Mouse (Mus musculus): ENCODE results near the gene Tent5a. TPM values are rescaled to one million over a fixed set of nuclear protein-coding genes. Genes with fewer than 3 reads are reported as not detected.

The Tent5a gene
- total RNA-seq, 2 experiments from 2014 or later: 11.5 to 16.8 TPM

- no peak for DNase-seq
Observed at GRCm38 (mm10) chr9:85316122-85316521, 11.0 kb downstream of the Tent5a start.

DNA sequence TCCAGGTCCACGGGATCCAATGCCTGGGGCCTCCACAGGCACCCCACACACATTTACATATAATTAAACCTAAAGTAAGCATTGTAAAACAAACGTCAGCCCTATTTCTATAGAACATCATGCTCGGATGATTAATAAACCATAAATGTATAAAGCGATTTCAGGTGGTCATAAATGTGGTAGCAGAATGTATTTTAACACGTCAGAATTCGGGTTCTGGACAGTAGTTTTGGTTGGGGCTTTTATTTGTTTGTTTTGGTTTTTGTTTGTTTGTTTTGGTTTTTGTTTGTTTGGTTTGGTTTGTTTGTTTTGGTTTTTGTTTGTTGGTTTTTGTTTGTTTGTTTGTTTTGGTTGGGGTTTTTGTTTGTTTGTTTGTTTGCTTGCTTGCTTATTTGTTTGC is 14.7 kb downstream of the Tent5a start, which contains the start of gene Gm11114:
Gm11114 (plus strand) TSS at position 301 of the 400 bp plus-strand sequence.
- no peak for DNase-seq

DNA sequence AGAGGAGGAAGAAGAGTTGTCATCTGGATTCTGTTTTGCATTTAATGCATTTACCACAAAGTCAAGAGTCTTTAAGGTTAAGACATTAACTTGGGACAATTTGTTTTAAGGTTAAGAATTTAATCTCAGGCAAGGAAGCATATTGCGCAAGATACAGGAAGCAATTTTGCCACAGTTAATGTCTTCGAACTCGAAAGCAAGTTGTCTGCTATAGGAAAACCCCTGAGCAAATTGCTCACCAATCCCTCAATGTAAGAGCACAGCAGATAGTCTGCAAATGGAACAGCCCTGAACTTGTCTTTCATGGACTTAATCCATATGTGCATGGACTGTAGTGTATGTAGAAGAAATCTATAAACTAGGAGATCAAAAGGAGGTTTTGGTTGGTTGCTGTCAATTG is 23.8 kb downstream of the Tent5a start:
- DNase-seq: no peak

- DNase-seq: no peak
Observed at GRCm38 (mm10) chr9:85302849-85303248, 24.3 kb downstream of the Tent5a start.

DNA sequence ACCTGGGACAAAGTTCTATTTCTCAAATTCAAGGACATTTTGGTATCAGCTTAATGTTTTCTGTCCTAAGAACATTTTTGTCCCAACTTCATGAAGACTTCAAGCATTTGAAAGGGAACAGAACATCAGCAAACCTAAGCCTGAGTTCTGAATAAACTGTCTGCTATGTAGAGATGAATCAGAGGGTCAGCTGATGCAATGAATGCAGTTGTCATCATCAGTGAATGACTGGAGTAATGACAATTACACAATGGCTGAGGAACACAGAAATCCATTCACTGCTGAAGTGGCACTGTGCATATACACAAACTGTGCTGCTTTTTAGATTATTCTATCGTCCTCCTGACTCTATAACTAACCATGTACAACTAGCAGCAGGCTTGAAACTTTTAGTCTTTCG is 53.0 kb downstream of the Tent5a start:
- DNase-seq: no peak

Other genes starting within 250 kb of the Tent5a start
- gene Gm11114, start 14.6 kb downstream of the Tent5a start, total RNA-seq (2021): not detected